Mouse (Mus musculus) forebrain, embryonic 14.5 days (tissue): Measurements from ENCODE around the gene Atxn7l3. TPM values are rescaled to one million over a fixed set of nuclear protein-coding genes. Genes with fewer than 3 reads are reported as not detected.

ENCODE experiments used
- ATAC-seq: fragments of 200-750 bp; cut with Nextera tagmentation; 2 replicates; pipeline ENCODE4 v1.8.0; 2017; ENCODE audit warnings: mild to moderate bottlenecking, moderate library complexity
- DNase-seq: peaks from one replicate; pipeline ENCODE4 v3.0.0-alpha.2; 2015; ENCODE audit warnings: low spot score
- H3K27ac ChIP-seq: fragments of 300-500 bp; sonication (generic); 2 replicates; pipeline ENCODE4 v1.5.1; 2014; ENCODE audit warnings: low read depth, mild to moderate bottlenecking, control low read depth, low read length, moderate library complexity
- H3K27me3 ChIP-seq: fragments of 300-500 bp; sonication (generic); replicated peaks from 2 replicates; pipeline ENCODE4 v1.6.1; 2014; ENCODE audit warnings: low read length, control low read depth, mixed read lengths; ENCODE audit not compliant: control insufficient read depth, insufficient read depth
- H3K36me3 ChIP-seq: fragments of 300-500 bp; sonication (generic); 2 replicates; pipeline ENCODE4 v1.6.1; 2014; ENCODE audit warnings: low read length, control low read depth; ENCODE audit not compliant: control insufficient read depth, insufficient read depth
- H3K4me1 ChIP-seq: fragments of 300-500 bp; sonication (generic); 2 replicates; pipeline ENCODE4 v1.6.1; 2014; ENCODE audit warnings: antibody characterized with exemption, low read length, control low read depth; ENCODE audit not compliant: control insufficient read depth, insufficient read depth
- H3K4me2 ChIP-seq: fragments of 300-500 bp; sonication (generic); 2 replicates; pipeline ENCODE4 v1.6.1; 2014; ENCODE audit warnings: mild to moderate bottlenecking, control low read depth, low read length
- H3K4me3 ChIP-seq: fragments of 300-500 bp; sonication (generic); 2 replicates; pipeline ENCODE4 v1.5.1; 2014; ENCODE audit warnings: low read depth, low read length, control low read depth
- H3K9ac ChIP-seq: fragments of 300-500 bp; sonication (generic); 2 replicates; pipeline ENCODE4 v1.6.1; 2014; ENCODE audit warnings: mild to moderate bottlenecking, low read length, control low read depth, moderate library complexity
- H3K9me3 ChIP-seq: fragments of 300-500 bp; sonication (generic); replicated peaks from 2 replicates; pipeline ENCODE4 v1.6.1; 2016; ENCODE audit warnings: low read length, control low read depth, mixed read lengths; ENCODE audit not compliant: control insufficient read depth
- WGBS: fragments of 180-500 bp; shearing (Covaris S2); extraction: QIAGEN DNeasy Blood & Tissue Kit; methylation state at CpG from one replicate; pipeline ENCODE4 v1.1.7; 2014; 5-methylcytosine and 5-hydroxymethylcytosine counted together
- polyA plus RNA-seq: library from polyadenylated mRNA; unstranded; fragments of >200 nt; fragmentation: Nextera tagmentation; extraction: Ambion mirVana; gene quantifications from 2 replicates; pipeline ENCODE4 v1.2.1, GENCODE M21; 2014

The Atxn7l3 gene
- polyA plus RNA-seq, 1 experiment from 2014 or later = 25.2 TPM

DNA sequence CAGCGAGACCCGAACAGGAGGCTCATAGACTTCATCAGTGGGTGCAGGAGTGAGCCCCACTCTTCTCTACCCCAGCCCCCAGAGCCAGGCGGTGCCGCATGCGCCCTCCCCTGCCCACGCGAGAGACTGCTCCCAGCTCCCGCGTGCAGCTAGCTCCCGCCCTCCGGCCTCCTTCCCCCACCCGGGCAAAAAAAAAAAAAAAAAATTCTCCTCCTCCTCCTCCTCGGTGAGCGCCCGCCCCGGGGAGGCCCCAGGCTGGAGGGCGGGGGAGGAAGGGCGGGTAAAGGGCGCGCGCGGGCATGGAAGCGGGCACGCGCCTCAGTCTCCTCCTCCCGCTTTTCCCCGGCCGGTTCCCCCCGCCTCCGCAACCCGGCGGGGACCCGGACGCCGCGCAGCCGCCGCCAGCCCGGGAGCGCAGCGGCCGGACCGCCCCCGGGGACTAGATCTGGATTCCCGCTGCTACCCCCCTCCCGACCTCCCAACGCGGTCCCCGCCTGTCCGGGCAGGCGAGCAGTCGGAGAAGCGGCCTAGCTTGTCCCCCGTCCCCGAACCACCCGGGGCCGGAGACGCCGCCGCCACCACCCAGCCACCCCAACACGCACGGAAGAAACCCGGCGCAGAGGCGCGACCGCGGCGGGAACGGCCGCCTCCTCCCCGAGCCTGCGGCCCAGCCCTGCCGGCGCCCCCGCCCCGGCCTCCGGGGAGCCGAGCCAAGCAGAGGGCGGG lies 20.3 kb upstream of the Atxn7l3 start:
- peaks cover 38% of the 10 kb centered on the region for H3K36me3 ChIP-seq
- no peaks in the 10 kb centered on the region for H3K9me3 ChIP-seq
- H3K4me3 ChIP-seq = peak overlapping the region; percentile 100
- ATAC-seq = peak; percentile 27
- peak; percentile 91 for DNase-seq
- H3K27ac ChIP-seq = peak overlapping the region; percentile 99
- H3K27me3 ChIP-seq = no peaks in the 10 kb centered on the region
- H3K4me2 ChIP-seq = peak overlapping the region; percentile 95
- WGBS = under 1% methylated on average over 55 of the region's 80 CpGs
- H3K9ac ChIP-seq = peak overlapping the region; percentile 100
- peaks cover 13% of the 10 kb centered on the region; the same call in 1 of the 2 replicates for H3K4me1 ChIP-seq

GRCm38 (mm10) chr11:102315690-102316571 lies 19.5 kb upstream of the Atxn7l3 start:
- peak; percentile 45 for DNase-seq
- Histone ChIP-seq H3K36me3 (peaks cover 46% of the 10 kb centered on the region), H3K4me1 (peaks cover 12% of the 10 kb centered on the region; the same call in 1 of the 2 replicates), H3K9me3 (no peaks in the 10 kb centered on the region), H3K27me3 (no peaks in the 10 kb centered on the region), H3K9ac (peak overlapping the region; percentile 100), H3K4me3 (peak overlapping the region; percentile 100), H3K4me2 (peak overlapping the region; percentile 95), H3K27ac (peak overlapping the region; percentile 99; the same call in 1 of the 2 replicates)
- no peak for ATAC-seq
- WGBS = 8% methylated on average over 14 of the region's 14 CpGs

GRCm38 (mm10) chr11:102314321-102314720 lies 17.9 kb upstream of the Atxn7l3 start:
- Histone ChIP-seq H3K4me1 (peaks cover 10% of the 10 kb centered on the region; the same call in 1 of the 2 replicates), H3K9me3 (no peaks in the 10 kb centered on the region), H3K9ac (no peak overlapping the region), H3K36me3 (peaks cover 62% of the 10 kb centered on the region), H3K4me2 (no peak overlapping the region), H3K27me3 (no peaks in the 10 kb centered on the region), H3K4me3 (no peak overlapping the region), H3K27ac (no peak overlapping the region)
- WGBS = 91% methylated on average over 12 of the region's 12 CpGs
- DNase-seq = no peak
- no peak for ATAC-seq

- Histone ChIP-seq H3K9ac (no peak overlapping the region), H3K36me3 (peaks cover 70% of the 10 kb centered on the region), H3K9me3 (no peaks in the 10 kb centered on the region), H3K27me3 (no peaks in the 10 kb centered on the region), H3K4me1 (peaks cover 10% of the 10 kb centered on the region; the same call in 1 of the 2 replicates), H3K4me2 (no peak overlapping the region), H3K4me3 (no peak overlapping the region), H3K27ac (no peak overlapping the region)
- WGBS = 89% methylated on average over 6 of the region's 6 CpGs
- no peak for ATAC-seq
- DNase-seq = no peak
Measured at GRCm38 (mm10) chr11:102312586-102312985, 16.2 kb upstream of the Atxn7l3 start.

GRCm38 (mm10) chr11:102311966-102312365 lies 15.5 kb upstream of the Atxn7l3 start:
- H3K9me3 ChIP-seq = no peaks in the 10 kb centered on the region
- H3K4me3 ChIP-seq = no peak overlapping the region
- peaks cover 10% of the 10 kb centered on the region; the same call in 1 of the 2 replicates for H3K4me1 ChIP-seq
- no peaks in the 10 kb centered on the region for H3K27me3 ChIP-seq
- DNase-seq = no peak
- no peak overlapping the region for H3K4me2 ChIP-seq
- 87% methylated on average over 4 of the region's 4 CpGs for WGBS
- no peak overlapping the region for H3K9ac ChIP-seq
- no peak for ATAC-seq
- no peak overlapping the region for H3K27ac ChIP-seq
- H3K36me3 ChIP-seq = peaks cover 76% of the 10 kb centered on the region

DNA sequence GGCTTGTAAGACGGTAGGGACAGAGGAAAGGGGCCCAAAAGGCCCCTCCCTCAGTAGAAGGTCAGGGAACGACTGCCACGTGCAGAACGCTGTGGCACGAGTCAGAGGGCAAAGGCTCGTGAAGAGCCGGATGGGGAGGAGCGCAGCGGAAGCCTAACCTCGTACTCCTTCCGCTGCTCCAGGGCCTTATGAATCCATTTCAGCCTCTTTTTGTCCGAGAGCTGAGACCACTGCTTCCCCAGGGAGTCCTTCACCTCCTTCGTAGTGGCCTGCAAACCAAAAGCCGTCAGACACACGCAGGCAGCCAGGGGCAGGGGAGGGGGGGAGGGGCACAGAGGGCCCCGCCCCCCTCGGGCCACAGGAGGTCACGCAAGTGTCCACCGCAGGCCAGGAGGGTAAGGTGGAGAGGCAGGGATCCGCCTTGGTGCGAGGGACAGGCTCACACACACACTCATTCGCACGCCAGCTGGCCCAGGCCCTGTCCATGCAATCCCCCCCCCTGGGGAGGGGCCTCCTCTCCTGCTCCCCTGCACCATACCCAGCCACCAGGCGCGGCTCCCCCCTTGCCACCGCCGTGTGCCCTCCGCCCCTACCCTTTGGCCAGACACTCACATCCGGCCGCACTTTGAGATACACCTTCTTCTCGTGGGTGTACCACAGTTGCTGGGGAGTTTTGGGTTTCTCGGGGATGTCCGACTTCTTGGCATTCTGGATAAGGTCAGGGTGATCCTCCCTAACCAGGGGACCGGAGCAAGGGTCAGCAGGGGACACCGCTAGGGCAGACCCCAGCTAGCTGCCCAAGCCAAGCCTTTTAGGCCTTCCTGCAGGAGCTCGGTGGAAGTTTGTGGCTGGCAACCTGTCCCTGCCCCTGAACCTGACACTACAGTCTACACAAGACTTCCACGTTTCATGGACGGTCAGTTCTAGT lies 14.6 kb upstream of the Atxn7l3 start:
- ATAC-seq = no peak
- no peaks in the 10 kb centered on the region for H3K27me3 ChIP-seq
- H3K4me2 ChIP-seq = no peak overlapping the region
- H3K27ac ChIP-seq = no peak overlapping the region
- no peak overlapping the region for H3K9ac ChIP-seq
- H3K36me3 ChIP-seq = peaks cover 86% of the 10 kb centered on the region
- 48% methylated on average over 37 of the region's 38 CpGs for WGBS
- no peak for DNase-seq
- H3K4me1 ChIP-seq = peaks cover 6% of the 10 kb centered on the region; the same call in 1 of the 2 replicates
- no peaks in the 10 kb centered on the region for H3K9me3 ChIP-seq
- H3K4me3 ChIP-seq = no peak overlapping the region

GRCm38 (mm10) chr11:102309821-102310617 lies 13.6 kb upstream of the Atxn7l3 start:
- Histone ChIP-seq H3K4me2 (peak overlapping the region; percentile 51), H3K27ac (0 out of 2 replicates have a peak overlapping the region, but pooled peaks have one; percentile 58), H3K9me3 (no peaks in the 10 kb centered on the region), H3K9ac (peak overlapping the region; percentile 38), H3K4me1 (no peaks in the 10 kb centered on the region; the same call in 1 of the 2 replicates), H3K27me3 (no peaks in the 10 kb centered on the region), H3K36me3 (peaks cover 88% of the 10 kb centered on the region), H3K4me3 (0 out of 2 replicates have a peak overlapping the region, but pooled peaks have one; percentile 20)
- DNase-seq = no peak
- 87% methylated on average over 22 of the region's 22 CpGs for WGBS
- no peak for ATAC-seq
